Mouse (Mus musculus) urinary bladder, postnatal 4 days (tissue): ENCODE measurements at regions not wholly inside any gene's neighbourhood (a gene's known extent, or its start where the extent isn't known, plus 50 kb on each side); places are given as distances from the start of the nearest gene placed in this dataset.

Source experiments
- DNase-seq, 2 experiments: peaks; one replicate each; pipeline ENCODE4 v3.0.0; 2021 to 2022; ENCODE audit warnings: low spot score in 2 of 2

- no peak for DNase-seq
These were observed 54.4 kb upstream of the 9630041A04Rik start for GRCm38 (mm10) chr9:101807249-101807648.

- no peak for DNase-seq
These were observed 64.9 kb upstream of the 9630041A04Rik start for GRCm38 (mm10) chr9:101796718-101797117.

- no peak for DNase-seq
These were observed 65.6 kb upstream of the 9630041A04Rik start for GRCm38 (mm10) chr9:101796063-101796462.

GRCm38 (mm10) chr9:101795436-101795835 lies 66.2 kb upstream of the 9630041A04Rik start:
- DNase-seq = no peak

- no peak for DNase-seq
These were observed 70.7 kb upstream of the 9630041A04Rik start for GRCm38 (mm10) chr9:101790936-101791335.

- no peak for DNase-seq
These were observed 120.6 kb upstream of the 9630041A04Rik start for GRCm38 (mm10) chr9:101740949-101741605.

GRCm38 (mm10) chr9:101739322-101739721 lies 122.3 kb upstream of the 9630041A04Rik start:
- DNase-seq = no peak

- DNase-seq = no peak
These were observed 127.4 kb upstream of the 9630041A04Rik start for GRCm38 (mm10) chr9:101734271-101734670.

- no peak for DNase-seq
These were observed 127.9 kb upstream of the 9630041A04Rik start for GRCm38 (mm10) chr9:101733611-101734225.

GRCm38 (mm10) chr9:101730136-101730535 lies 131.5 kb upstream of the 9630041A04Rik start:
- DNase-seq = no peak

GRCm38 (mm10) chr9:101717911-101718310 lies 143.7 kb upstream of the 9630041A04Rik start:
- DNase-seq = no peak

- DNase-seq = no peak
These were observed 145.3 kb upstream of the 9630041A04Rik start for GRCm38 (mm10) chr9:101716326-101716725.

- no peak for DNase-seq
These were observed 146.8 kb upstream of the 9630041A04Rik start for GRCm38 (mm10) chr9:101714805-101715204.

GRCm38 (mm10) chr9:101710611-101711071 lies 151.0 kb upstream of the 9630041A04Rik start:
- DNase-seq = no peak

- DNase-seq = no peak
These were observed 161.3 kb upstream of the 9630041A04Rik start for GRCm38 (mm10) chr9:101700368-101700767.

- DNase-seq = no peak
These were observed 167.6 kb upstream of the 9630041A04Rik start for GRCm38 (mm10) chr9:101694054-101694453.

- DNase-seq = no peak
These were observed 170.3 kb upstream of the 9630041A04Rik start for GRCm38 (mm10) chr9:101691336-101691735.

- no peak for DNase-seq
These were observed 170.7 kb upstream of the 9630041A04Rik start for GRCm38 (mm10) chr9:101690916-101691315.

GRCm38 (mm10) chr9:101690402-101690861 lies 171.2 kb upstream of the 9630041A04Rik start:
- no peak for DNase-seq

- DNase-seq = peak; percentile 76 to 90
These were observed 171.9 kb upstream of the 9630041A04Rik start for GRCm38 (mm10) chr9:101689532-101690401.

GRCm38 (mm10) chr9:101687226-101687625 lies 174.4 kb upstream of the 9630041A04Rik start:
- DNase-seq = no peak

GRCm38 (mm10) chr9:101677563-101677962 lies 184.1 kb upstream of the 9630041A04Rik start:
- no peak for DNase-seq
